Mouse (Mus musculus): ENCODE measurements around the gene Tmem190. TPM values are rescaled to one million over a fixed set of nuclear protein-coding genes. Genes with fewer than 3 reads are reported as not detected.
"Not testable (repeated sequence)": the region's sequence is repeated elsewhere in the genome, so short reads cannot be mapped to it uniquely, and the experiment has no call there.

The Tmem190 gene
- polyA plus RNA-seq, 1 experiment: not detected

- peak; percentile 49 for DNase-seq
- H3K4me3 ChIP-seq (ENCODE audit: control insufficient read depth, insufficient read depth, low read length): peak overlapping the region; percentile 79
- TF ChIP-seq POLR2A (IDR thresholded peaks at IDR 0.05; ENCODE audit: control insufficient read depth, extremely low read depth, insufficient read depth, low read length, poor library complexity) (no peak), CTCF (IDR thresholded peaks at IDR 0.05; ENCODE audit: borderline replicate concordance, control insufficient read depth, extremely low read depth, insufficient read depth, low read length, poor library complexity) (no peak)
- no peaks in the 10 kb centered on the region for H3K27me3 ChIP-seq (ENCODE audit: control insufficient read depth, insufficient read depth, low read length)
- H3K4me1 ChIP-seq (replicated peaks; ENCODE audit: control insufficient read depth, insufficient read depth, low read length): peaks cover 20% of the 10 kb centered on the region
- WGBS: 2% methylated on average over 34 of the region's 36 CpGs
- H3K36me3 ChIP-seq (ENCODE audit: control insufficient read depth, insufficient read depth, low read length): peaks cover 19% of the 10 kb centered on the region
- peak overlapping the region; percentile 51; the same call in 1 of the 2 replicates for H3K27ac ChIP-seq (ENCODE audit: control insufficient read depth, insufficient read depth, low read length)
Measured at GRCm38 (mm10) chr7:4811842-4812302, 29.1 kb downstream of the Tmem190 start.

- Histone ChIP-seq H3K4me3 (ENCODE audit: control insufficient read depth, insufficient read depth, low read length) (peak within 1 kb of the TSS; percentile 79), H3K27ac (ENCODE audit: control insufficient read depth, insufficient read depth, low read length) (peak within 1 kb of the TSS; percentile 89), H3K4me1 (replicated peaks; ENCODE audit: control insufficient read depth, insufficient read depth, low read length) (peaks cover 22% of the 10 kb centered on the region), H3K27me3 (ENCODE audit: control insufficient read depth, insufficient read depth, low read length) (no peaks in the 10 kb centered on the region), H3K36me3 (ENCODE audit: control insufficient read depth, insufficient read depth, low read length) (peaks cover 12% of the 10 kb centered on the region)
- DNase-seq: peak; percentile 98
- TF ChIP-seq POLR2A (IDR thresholded peaks at IDR 0.05; ENCODE audit: control insufficient read depth, extremely low read depth, insufficient read depth, low read length, poor library complexity) (peak; percentile 48; the same call in 1 of the 2 replicates), CTCF (IDR thresholded peaks at IDR 0.05; ENCODE audit: borderline replicate concordance, control insufficient read depth, extremely low read depth, insufficient read depth, low read length, poor library complexity) (no peak)
- WGBS: under 1% methylated on average over 62 of the region's 62 CpGs
Measured at GRCm38 (mm10) chr7:4812303-4813104, 29.8 kb downstream of the Tmem190 start, which contains the start of gene Ube2s. Gene Ube2s (minus strand): TSS chr7:4812590.

GRCm38 (mm10) chr7:4813105-4813791, 30.5 kb downstream of the Tmem190 start:
- Histone ChIP-seq H3K4me1 (replicated peaks; ENCODE audit: control insufficient read depth, insufficient read depth, low read length) (peaks cover 26% of the 10 kb centered on the region), H3K36me3 (ENCODE audit: control insufficient read depth, insufficient read depth, low read length) (peaks cover 9% of the 10 kb centered on the region), H3K4me3 (ENCODE audit: control insufficient read depth, insufficient read depth, low read length) (peak overlapping the region; percentile 38), H3K27ac (ENCODE audit: control insufficient read depth, insufficient read depth, low read length) (peak overlapping the region; percentile 55), H3K27me3 (ENCODE audit: control insufficient read depth, insufficient read depth, low read length) (no peaks in the 10 kb centered on the region)
- no peak for DNase-seq
- WGBS: 22% methylated on average over 8 of the region's 8 CpGs
- TF ChIP-seq CTCF (IDR thresholded peaks at IDR 0.05; ENCODE audit: borderline replicate concordance, control insufficient read depth, extremely low read depth, insufficient read depth, low read length, poor library complexity) (no peak), POLR2A (IDR thresholded peaks at IDR 0.05; ENCODE audit: control insufficient read depth, extremely low read depth, insufficient read depth, low read length, poor library complexity) (no peak)

- H3K4me3 ChIP-seq (ENCODE audit: control insufficient read depth, insufficient read depth, low read length): no peak overlapping the region
- peak; percentile 20 for DNase-seq
- peak overlapping the region; percentile 71 for H3K27ac ChIP-seq (ENCODE audit: control insufficient read depth, insufficient read depth, low read length)
- H3K36me3 ChIP-seq (ENCODE audit: control insufficient read depth, insufficient read depth, low read length): no peaks in the 10 kb centered on the region
- no peaks in the 10 kb centered on the region for H3K27me3 ChIP-seq (ENCODE audit: control insufficient read depth, insufficient read depth, low read length)
- TF ChIP-seq POLR2A (IDR thresholded peaks at IDR 0.05; ENCODE audit: control insufficient read depth, extremely low read depth, insufficient read depth, low read length, poor library complexity) (no peak), CTCF (IDR thresholded peaks at IDR 0.05; ENCODE audit: borderline replicate concordance, control insufficient read depth, extremely low read depth, insufficient read depth, low read length, poor library complexity) (no peak)
- H3K4me1 ChIP-seq (replicated peaks; ENCODE audit: control insufficient read depth, insufficient read depth, low read length): peaks cover 16% of the 10 kb centered on the region
Measured at GRCm38 (mm10) chr7:4816559-4816958, 33.8 kb downstream of the Tmem190 start.

GRCm38 (mm10) chr7:4820925-4821324, 38.2 kb downstream of the Tmem190 start:
- not testable (repeated sequence) for H3K27ac ChIP-seq (ENCODE audit: control insufficient read depth, insufficient read depth, low read length); H3K4me3 ChIP-seq (ENCODE audit: control insufficient read depth, insufficient read depth, low read length); H3K36me3 ChIP-seq (ENCODE audit: control insufficient read depth, insufficient read depth, low read length); H3K27me3 ChIP-seq (ENCODE audit: control insufficient read depth, insufficient read depth, low read length); DNase-seq
- WGBS: 96% methylated on average over 7 of the region's 7 CpGs
- H3K4me1 ChIP-seq (replicated peaks; ENCODE audit: control insufficient read depth, insufficient read depth, low read length): peaks cover 10% of the 10 kb centered on the region

GRCm38 (mm10) chr7:4821690-4822089, 39.0 kb downstream of the Tmem190 start:
- no peak for TF ChIP-seq CTCF (IDR thresholded peaks at IDR 0.05; ENCODE audit: borderline replicate concordance, control insufficient read depth, extremely low read depth, insufficient read depth, low read length, poor library complexity)
- Histone ChIP-seq H3K27ac (ENCODE audit: control insufficient read depth, insufficient read depth, low read length) (no peak overlapping the region), H3K4me1 (replicated peaks; ENCODE audit: control insufficient read depth, insufficient read depth, low read length) (peaks cover 7% of the 10 kb centered on the region), H3K4me3 (ENCODE audit: control insufficient read depth, insufficient read depth, low read length) (no peak overlapping the region), H3K27me3 (ENCODE audit: control insufficient read depth, insufficient read depth, low read length) (no peaks in the 10 kb centered on the region), H3K36me3 (ENCODE audit: control insufficient read depth, insufficient read depth, low read length) (no peaks in the 10 kb centered on the region)
- no peak for DNase-seq
- WGBS: 93% methylated on average over 4 of the region's 4 CpGs
